Mouse (Mus musculus) stomach, embryonic 14.5 days (tissue): ENCODE results near the gene Creg1. TPM values are rescaled to one million over a fixed set of nuclear protein-coding genes. Genes with fewer than 3 reads are reported as not detected.

ENCODE experiments used
- ATAC-seq: fragments of 200-750 bp; cut with Nextera tagmentation; 2 replicates; pipeline ENCODE4 v1.8.0; 2017; ENCODE audit warnings: low read depth, moderate TSS enrichment; ENCODE audit not compliant: insufficient number of reproducible peaks, insufficient read depth, low FRiP score
- H3K27ac ChIP-seq: fragments of 300-500 bp; sonication (generic); 2 replicates; pipeline ENCODE4 v1.5.1; 2014; ENCODE audit warnings: mild to moderate bottlenecking, low read length, moderate library complexity, mixed read lengths
- H3K27me3 ChIP-seq: fragments of 300-500 bp; sonication (generic); 2 replicates; pipeline ENCODE4 v1.6.1; 2014; ENCODE audit warnings: low read length, control low read depth, mixed read lengths; ENCODE audit not compliant: control insufficient read depth, insufficient read depth
- H3K36me3 ChIP-seq: fragments of 300-500 bp; sonication (generic); 2 replicates; pipeline ENCODE4 v1.6.1; 2014; ENCODE audit warnings: mild to moderate bottlenecking, control low read depth, low read length, moderate library complexity, mixed read lengths; ENCODE audit not compliant: control insufficient read depth, insufficient read depth
- H3K4me1 ChIP-seq: fragments of 300-500 bp; sonication (generic); 2 replicates; pipeline ENCODE4 v1.6.1; 2014; ENCODE audit warnings: low read length, control low read depth, mixed read lengths; ENCODE audit not compliant: control insufficient read depth, insufficient read depth
- H3K4me2 ChIP-seq: fragments of 300-500 bp; sonication (generic); replicated peaks from 2 replicates; pipeline ENCODE4 v1.6.1; 2014; ENCODE audit warnings: low read depth, low read length, control low read depth
- H3K4me3 ChIP-seq: fragments of 300-500 bp; sonication (generic); 2 replicates; pipeline ENCODE4 v1.5.1; 2014; ENCODE audit warnings: low read depth, low read length, control low read depth
- H3K9ac ChIP-seq: fragments of 300-500 bp; sonication (generic); replicated peaks from 2 replicates; pipeline ENCODE4 v1.6.1; 2014; ENCODE audit warnings: low read depth, mild to moderate bottlenecking, control low read depth, low read length, moderate library complexity, mixed read lengths
- H3K9me3 ChIP-seq: fragments of 300-500 bp; sonication (generic); 2 replicates; pipeline ENCODE4 v1.6.1; 2016; ENCODE audit warnings: low read depth, low read length, control low read depth; ENCODE audit not compliant: control insufficient read depth
- WGBS: fragments of 180-500 bp; shearing (Covaris S2); extraction: QIAGEN DNeasy Blood & Tissue Kit; methylation state at CpG from one replicate; pipeline ENCODE4 v1.1.7; 2014; 5-methylcytosine and 5-hydroxymethylcytosine counted together
- polyA plus RNA-seq: library from polyadenylated mRNA; unstranded; fragments of >200 nt; fragmentation: Nextera tagmentation; extraction: Ambion mirVana; gene quantifications from 2 replicates; pipeline ENCODE4 v1.2.1, GENCODE M21; 2014

Gene Creg1
- polyA plus RNA-seq, 1 experiment from 2014 or later: 63.4 TPM

DNA sequence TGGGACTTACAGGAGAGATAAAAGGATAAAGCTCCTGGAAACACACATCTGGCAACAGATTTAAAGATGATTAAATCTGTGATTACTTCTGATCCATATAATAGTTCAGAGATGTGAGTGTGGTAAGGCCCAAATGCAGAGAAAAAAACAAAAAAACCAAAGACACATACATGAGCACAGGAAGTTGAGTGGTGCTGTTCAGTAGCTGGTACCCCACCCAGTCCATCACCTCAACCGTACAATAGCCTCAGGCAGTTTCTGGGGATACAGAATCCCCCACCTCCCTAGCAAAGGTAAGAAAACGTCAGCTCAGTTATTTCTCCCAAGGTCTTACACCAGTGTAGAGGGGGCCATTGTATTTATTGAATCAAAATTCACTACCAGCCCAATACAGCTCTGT lies 47.1 kb downstream of the Creg1 start:
- Histone ChIP-seq H3K9ac (no peak overlapping the region), H3K27ac (no peak overlapping the region), H3K4me1 (peaks cover 14% of the 10 kb centered on the region), H3K36me3 (no peaks in the 10 kb centered on the region), H3K4me3 (no peak overlapping the region), H3K4me2 (no peak overlapping the region), H3K9me3 (no peaks in the 10 kb centered on the region), H3K27me3 (no peaks in the 10 kb centered on the region)
- 71% methylated on average over 2 of the region's 2 CpGs for WGBS
- no peak for ATAC-seq

DNA sequence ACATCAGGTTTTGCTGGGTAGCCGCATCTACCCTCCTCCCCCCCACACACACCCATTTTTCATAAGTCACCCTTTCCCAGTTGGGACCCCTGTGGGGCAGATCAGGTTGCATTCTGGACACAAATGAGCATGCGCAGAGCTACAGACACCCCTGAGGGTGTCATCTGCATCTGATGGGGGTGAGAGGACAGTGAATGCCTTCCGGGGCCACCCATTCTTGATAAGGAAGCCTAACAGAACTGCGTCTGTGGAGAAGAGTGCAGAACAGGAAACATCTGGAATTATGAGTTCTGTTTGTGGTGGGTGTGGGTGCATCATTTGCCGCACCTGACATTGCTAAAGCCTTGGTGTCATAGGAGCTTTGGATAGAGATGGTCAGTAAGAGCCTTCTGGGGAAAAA lies 47.6 kb downstream of the Creg1 start:
- H3K9ac ChIP-seq: no peak overlapping the region
- no peaks in the 10 kb centered on the region for H3K27me3 ChIP-seq
- H3K4me3 ChIP-seq: no peak overlapping the region
- H3K27ac ChIP-seq: no peak overlapping the region
- no peak overlapping the region for H3K4me2 ChIP-seq
- no peaks in the 10 kb centered on the region for H3K36me3 ChIP-seq
- WGBS: 80% methylated on average over 5 of the region's 5 CpGs
- peaks cover 14% of the 10 kb centered on the region for H3K4me1 ChIP-seq
- H3K9me3 ChIP-seq: no peaks in the 10 kb centered on the region
- ATAC-seq: no peak

GRCm38 (mm10) chr1:165812775-165813174 lies 49.2 kb downstream of the Creg1 start:
- Histone ChIP-seq H3K27me3 (no peaks in the 10 kb centered on the region), H3K4me1 (peaks cover 17% of the 10 kb centered on the region), H3K36me3 (no peaks in the 10 kb centered on the region), H3K9me3 (no peaks in the 10 kb centered on the region), H3K9ac (no peak overlapping the region), H3K4me2 (no peak overlapping the region), H3K4me3 (no peak overlapping the region), H3K27ac (no peak overlapping the region)
- ATAC-seq: no peak
- 84% methylated on average over 3 of the region's 3 CpGs for WGBS

- WGBS: 24% methylated on average over 7 of the region's 7 CpGs
- H3K27me3 ChIP-seq: no peaks in the 10 kb centered on the region
- H3K4me3 ChIP-seq: no peak overlapping the region
- no peak overlapping the region for H3K9ac ChIP-seq
- H3K27ac ChIP-seq: peak overlapping the region; percentile 44; the same call in 1 of the 2 replicates
- H3K9me3 ChIP-seq: no peaks in the 10 kb centered on the region
- no peak for ATAC-seq
- H3K4me2 ChIP-seq: no peak overlapping the region
- peaks cover 17% of the 10 kb centered on the region for H3K4me1 ChIP-seq
- no peaks in the 10 kb centered on the region for H3K36me3 ChIP-seq
Measured at GRCm38 (mm10) chr1:165814116-165814515, 50.6 kb downstream of the Creg1 start.

- Histone ChIP-seq H3K36me3 (no peaks in the 10 kb centered on the region), H3K27ac (peak overlapping the region; percentile 44; the same call in 1 of the 2 replicates), H3K9me3 (no peaks in the 10 kb centered on the region), H3K4me2 (peak overlapping the region; percentile 20; the same call in 1 of the 2 replicates), H3K4me3 (no peak overlapping the region), H3K4me1 (peaks cover 17% of the 10 kb centered on the region), H3K27me3 (no peaks in the 10 kb centered on the region), H3K9ac (no peak overlapping the region)
- WGBS: 28% methylated on average over 14 of the region's 14 CpGs
- ATAC-seq: no peak
Measured at GRCm38 (mm10) chr1:165814521-165815278, 51.2 kb downstream of the Creg1 start.

DNA sequence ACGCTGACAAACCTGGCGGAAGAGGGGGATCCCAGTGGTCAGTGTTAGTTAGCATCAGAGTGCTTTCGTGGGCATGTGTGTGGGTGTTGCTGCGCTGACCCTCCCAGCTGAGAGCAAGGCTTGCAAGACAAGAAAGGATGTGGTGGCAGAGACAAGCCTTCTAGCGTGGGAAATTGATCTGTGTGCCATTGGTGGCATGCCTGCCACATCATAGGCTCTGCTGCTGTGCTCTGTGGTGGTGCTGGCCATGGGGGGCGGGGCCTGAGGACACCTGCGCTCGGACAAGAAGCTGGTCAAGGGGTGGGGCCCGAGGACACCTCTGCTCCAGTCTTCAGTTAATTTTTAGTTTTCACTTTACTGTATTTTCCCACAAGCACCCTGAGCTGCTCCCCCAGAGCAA lies 52.8 kb downstream of the Creg1 start:
- no peak overlapping the region for H3K27ac ChIP-seq
- no peaks in the 10 kb centered on the region for H3K9me3 ChIP-seq
- no peaks in the 10 kb centered on the region for H3K27me3 ChIP-seq
- no peak overlapping the region for H3K4me2 ChIP-seq
- no peaks in the 10 kb centered on the region for H3K36me3 ChIP-seq
- peaks cover 17% of the 10 kb centered on the region for H3K4me1 ChIP-seq
- ATAC-seq: no peak
- 82% methylated on average over 9 of the region's 9 CpGs for WGBS
- no peak overlapping the region for H3K9ac ChIP-seq
- no peak overlapping the region for H3K4me3 ChIP-seq

DNA sequence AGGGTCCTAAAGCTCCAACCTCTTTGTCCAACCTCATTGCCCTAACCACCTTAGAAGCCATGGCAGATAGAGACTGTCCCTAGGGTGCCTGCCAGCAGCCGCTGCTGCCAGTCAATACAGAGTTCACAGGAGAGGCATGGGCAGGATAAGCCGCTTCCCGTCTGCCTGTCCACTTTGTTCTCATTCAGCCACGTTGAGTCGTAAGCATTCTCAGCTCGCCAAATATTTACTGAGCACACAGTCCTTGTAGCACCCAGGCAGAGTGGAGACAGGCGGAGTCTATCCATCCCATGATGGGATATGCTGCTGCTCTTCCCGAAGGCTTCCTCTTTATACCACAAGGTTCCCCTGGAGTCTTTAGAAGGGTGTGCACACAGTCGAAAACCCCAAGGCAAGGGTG lies 53.7 kb downstream of the Creg1 start:
- peaks cover 17% of the 10 kb centered on the region for H3K4me1 ChIP-seq
- no peak overlapping the region for H3K4me2 ChIP-seq
- H3K27me3 ChIP-seq: no peaks in the 10 kb centered on the region
- H3K4me3 ChIP-seq: no peak overlapping the region
- no peaks in the 10 kb centered on the region for H3K36me3 ChIP-seq
- 43% methylated on average over 9 of the region's 9 CpGs for WGBS
- no peak overlapping the region for H3K27ac ChIP-seq
- no peak overlapping the region for H3K9ac ChIP-seq
- peak; percentile 16; the same call in 1 of the 2 replicates for ATAC-seq
- H3K9me3 ChIP-seq: no peaks in the 10 kb centered on the region

GRCm38 (mm10) chr1:165818145-165818860 lies 54.8 kb downstream of the Creg1 start:
- Histone ChIP-seq H3K9ac (no peak overlapping the region), H3K4me2 (no peak overlapping the region), H3K36me3 (no peaks in the 10 kb centered on the region), H3K27me3 (no peaks in the 10 kb centered on the region), H3K27ac (no peak overlapping the region), H3K4me3 (no peak overlapping the region), H3K9me3 (no peaks in the 10 kb centered on the region), H3K4me1 (peaks cover 17% of the 10 kb centered on the region)
- ATAC-seq: peak; percentile 54; the same call in 1 of the 2 replicates
- 47% methylated on average over 8 of the region's 8 CpGs for WGBS
